Mouse (Mus musculus): Measurements from ENCODE around the gene Mtfr2. TPM values are rescaled to one million over a fixed set of nuclear protein-coding genes. Genes with fewer than 3 reads are reported as not detected.
A peak's percentile ranks its signal among the peaks of the same experiment; 100 is the strongest.

The Mtfr2 gene
- polyA plus RNA-seq, 1 experiment from 2014 or later, result 3.2 TPM

- Histone ChIP-seq H3K4me3 (no peak overlapping the region), H3K36me3 (replicated peaks) (no peaks in the 10 kb centered on the region), H3K27ac (replicated peaks) (no peak overlapping the region), H3K4me1 (no peaks in the 10 kb centered on the region), H3K9me3 (no peaks in the 10 kb centered on the region), H3K27me3 (replicated peaks; ENCODE audit: low read depth, poor library complexity, severe bottlenecking) (no peaks in the 10 kb centered on the region)
- WGBS, result 62% methylated on average over 3 of the region's 3 CpGs
- no peak for DNase-seq (ENCODE audit: low spot score)
These were observed 43.0 kb downstream of the Mtfr2 start for GRCm38 (mm10) chr10:20390568-20390967.

GRCm38 (mm10) chr10:20394815-20395214 lies 47.2 kb downstream of the Mtfr2 start:
- DNase-seq (ENCODE audit: low spot score), result no peak
- Histone ChIP-seq H3K4me3 (no peak overlapping the region), H3K36me3 (replicated peaks) (no peaks in the 10 kb centered on the region), H3K4me1 (no peaks in the 10 kb centered on the region), H3K27ac (replicated peaks) (no peak overlapping the region), H3K9me3 (no peaks in the 10 kb centered on the region), H3K27me3 (replicated peaks; ENCODE audit: low read depth, poor library complexity, severe bottlenecking) (no peaks in the 10 kb centered on the region)
- WGBS, result 80% methylated on average over 5 of the region's 5 CpGs

- no peaks in the 10 kb centered on the region; the same call in 1 of the 2 replicates for H3K27me3 ChIP-seq (replicated peaks; ENCODE audit: low read depth, poor library complexity, severe bottlenecking)
- 94% methylated on average over 3 of the region's 3 CpGs for WGBS
- H3K4me1 ChIP-seq, result 0 out of 2 replicates have a peak, but pooled peaks cover 5% of the 10 kb centered on the region
- no peak overlapping the region for H3K27ac ChIP-seq (replicated peaks)
- no peaks in the 10 kb centered on the region for H3K36me3 ChIP-seq (replicated peaks)
- no peaks in the 10 kb centered on the region for H3K9me3 ChIP-seq
- no peak for DNase-seq (ENCODE audit: low spot score)
- no peak overlapping the region for H3K4me3 ChIP-seq
These were observed 48.2 kb downstream of the Mtfr2 start for GRCm38 (mm10) chr10:20395778-20396177.

- H3K4me3 ChIP-seq, result no peak overlapping the region
- H3K36me3 ChIP-seq (replicated peaks), result no peaks in the 10 kb centered on the region
- DNase-seq (ENCODE audit: low spot score), result no peak
- WGBS, result 85% methylated on average over 6 of the region's 6 CpGs
- no peaks in the 10 kb centered on the region; the same call in 1 of the 2 replicates for H3K27me3 ChIP-seq (replicated peaks; ENCODE audit: low read depth, poor library complexity, severe bottlenecking)
- no peaks in the 10 kb centered on the region for H3K9me3 ChIP-seq
- 0 out of 2 replicates have a peak, but pooled peaks cover 5% of the 10 kb centered on the region for H3K4me1 ChIP-seq
- no peak overlapping the region for H3K27ac ChIP-seq (replicated peaks)
These were observed 50.7 kb downstream of the Mtfr2 start for GRCm38 (mm10) chr10:20398224-20398623.

- H3K27me3 ChIP-seq (replicated peaks; ENCODE audit: low read depth, poor library complexity, severe bottlenecking), result no peaks in the 10 kb centered on the region; the same call in 1 of the 2 replicates
- no peak overlapping the region for H3K4me3 ChIP-seq
- H3K36me3 ChIP-seq (replicated peaks), result no peaks in the 10 kb centered on the region
- no peaks in the 10 kb centered on the region for H3K9me3 ChIP-seq
- H3K27ac ChIP-seq (replicated peaks), result no peak overlapping the region
- H3K4me1 ChIP-seq, result 0 out of 2 replicates have a peak, but pooled peaks cover 5% of the 10 kb centered on the region
- no peak for DNase-seq (ENCODE audit: low spot score)
- 85% methylated on average over 12 of the region's 12 CpGs for WGBS
These were observed 51.2 kb downstream of the Mtfr2 start for GRCm38 (mm10) chr10:20398641-20399390.

- no peak overlapping the region; the same call in 1 of the 2 replicates for H3K27ac ChIP-seq (replicated peaks)
- H3K36me3 ChIP-seq (replicated peaks), result no peaks in the 10 kb centered on the region
- H3K4me1 ChIP-seq, result 0 out of 2 replicates have a peak, but pooled peaks cover 5% of the 10 kb centered on the region
- no peak for DNase-seq (ENCODE audit: low spot score)
- H3K4me3 ChIP-seq, result no peak overlapping the region
- no peaks in the 10 kb centered on the region for H3K9me3 ChIP-seq
- 63% methylated on average over 15 of the region's 15 CpGs for WGBS
- H3K27me3 ChIP-seq (replicated peaks; ENCODE audit: low read depth, poor library complexity, severe bottlenecking), result no peaks in the 10 kb centered on the region; the same call in 1 of the 2 replicates
These were observed 52.8 kb downstream of the Mtfr2 start for GRCm38 (mm10) chr10:20400406-20400805.

- no peaks in the 10 kb centered on the region for H3K9me3 ChIP-seq
- H3K4me3 ChIP-seq, result no peak overlapping the region
- H3K36me3 ChIP-seq (replicated peaks), result no peaks in the 10 kb centered on the region
- H3K4me1 ChIP-seq, result 0 out of 2 replicates have a peak, but pooled peaks cover 5% of the 10 kb centered on the region
- DNase-seq (ENCODE audit: low spot score), result no peak
- H3K27ac ChIP-seq (replicated peaks), result no peak overlapping the region
- WGBS, result 85% methylated on average over 5 of the region's 5 CpGs
- H3K27me3 ChIP-seq (replicated peaks; ENCODE audit: low read depth, poor library complexity, severe bottlenecking), result no peaks in the 10 kb centered on the region; the same call in 1 of the 2 replicates
These were observed 55.4 kb downstream of the Mtfr2 start for GRCm38 (mm10) chr10:20402941-20403340.

GRCm38 (mm10) chr10:20405471-20405870 lies 57.9 kb downstream of the Mtfr2 start:
- Histone ChIP-seq H3K27ac (replicated peaks) (no peak overlapping the region), H3K4me1 (0 out of 2 replicates have a peak, but pooled peaks cover 3% of the 10 kb centered on the region), H3K27me3 (replicated peaks; ENCODE audit: low read depth, poor library complexity, severe bottlenecking) (no peaks in the 10 kb centered on the region), H3K9me3 (no peaks in the 10 kb centered on the region), H3K36me3 (replicated peaks) (no peaks in the 10 kb centered on the region), H3K4me3 (no peak overlapping the region)
- WGBS, result 94% methylated on average over 2 of the region's 2 CpGs
- peak; percentile 46 for DNase-seq (ENCODE audit: low spot score)

GRCm38 (mm10) chr10:20408336-20408735 lies 60.8 kb downstream of the Mtfr2 start:
- DNase-seq (ENCODE audit: low spot score), result no peak
- Histone ChIP-seq H3K4me1 (no peaks in the 10 kb centered on the region), H3K27me3 (replicated peaks; ENCODE audit: low read depth, poor library complexity, severe bottlenecking) (no peaks in the 10 kb centered on the region), H3K4me3 (no peak overlapping the region), H3K9me3 (no peaks in the 10 kb centered on the region), H3K36me3 (replicated peaks) (peaks cover 5% of the 10 kb centered on the region; the same call in 1 of the 2 replicates), H3K27ac (replicated peaks) (no peak overlapping the region)
- WGBS, result 76% methylated on average over 3 of the region's 3 CpGs

- Histone ChIP-seq H3K27me3 (replicated peaks; ENCODE audit: low read depth, poor library complexity, severe bottlenecking) (no peaks in the 10 kb centered on the region), H3K27ac (replicated peaks) (no peak overlapping the region)
These were observed 61.6 kb downstream of the Mtfr2 start for GRCm38 (mm10) chr10:20409181-20409580.

More at GRCm38 (mm10) chr10:20409181-20409580, 61.6 kb downstream of the Mtfr2 start:
- H3K9me3 ChIP-seq, result no peaks in the 10 kb centered on the region
- H3K4me1 ChIP-seq, result no peaks in the 10 kb centered on the region
- 86% methylated on average over 10 of the region's 10 CpGs for WGBS
- H3K4me3 ChIP-seq, result no peak overlapping the region
- H3K36me3 ChIP-seq (replicated peaks), result peaks cover 5% of the 10 kb centered on the region; the same call in 1 of the 2 replicates
- no peak for DNase-seq (ENCODE audit: low spot score)

Other genes with a start within 250 kb of the Mtfr2 start
- gene Map7, start 199.3 kb upstream of the Mtfr2 start, polyA plus RNA-seq (2016; fragmentation: Nextera tagmentation; extraction: Ambion mirVana), result 6.6 and 8.1 TPM in 2 replicates
- gene Bclaf1, start 35.3 kb upstream of the Mtfr2 start, polyA plus RNA-seq (2016; fragmentation: Nextera tagmentation; extraction: Ambion mirVana), result 175 and 177 TPM in 2 replicates

Measured in embryonic facial prominence, embryonic 10.5 days (tissue).